Mouse (Mus musculus): ENCODE results near the gene Sinhcaf. TPM values are rescaled to one million over a fixed set of nuclear protein-coding genes. Genes with fewer than 3 reads are reported as not detected.

Gene Sinhcaf
- polyA plus RNA-seq, 1 experiment from 2014 or later: 3.7 TPM

Other genes starting within 250 kb of the Sinhcaf start
- 13.5 to 24.2 TPM (median 16.9 TPM) in 3 replicates for gene Ipo8, start 115.0 kb downstream of the Sinhcaf start, polyA plus RNA-seq (2018)
- gene Caprin2, start 50.2 kb downstream of the Sinhcaf start, polyA plus RNA-seq (2018): 2.9 to 3.3 TPM (median 2.9 TPM) in 3 replicates
- 0.20 to 0.52 TPM (median 0.20 TPM) in 3 replicates for gene Dennd5b, start 155.2 kb upstream of the Sinhcaf start, polyA plus RNA-seq (2018)
- not detected in 3 replicates for gene Gm10203, start 183.7 kb upstream of the Sinhcaf start, polyA plus RNA-seq (2018)
- gene Etfbkmt, start 193.4 kb upstream of the Sinhcaf start, polyA plus RNA-seq (2018): 1.9 to 5.2 TPM (median 2.9 TPM) in 3 replicates
- gene Amn1, start 242.2 kb upstream of the Sinhcaf start, polyA plus RNA-seq (2018): 10.6 to 14.1 TPM (median 12.4 TPM) in 3 replicates